ENCODE assay signal across 8 mouse cellular contexts in the genomic region with DNA sequence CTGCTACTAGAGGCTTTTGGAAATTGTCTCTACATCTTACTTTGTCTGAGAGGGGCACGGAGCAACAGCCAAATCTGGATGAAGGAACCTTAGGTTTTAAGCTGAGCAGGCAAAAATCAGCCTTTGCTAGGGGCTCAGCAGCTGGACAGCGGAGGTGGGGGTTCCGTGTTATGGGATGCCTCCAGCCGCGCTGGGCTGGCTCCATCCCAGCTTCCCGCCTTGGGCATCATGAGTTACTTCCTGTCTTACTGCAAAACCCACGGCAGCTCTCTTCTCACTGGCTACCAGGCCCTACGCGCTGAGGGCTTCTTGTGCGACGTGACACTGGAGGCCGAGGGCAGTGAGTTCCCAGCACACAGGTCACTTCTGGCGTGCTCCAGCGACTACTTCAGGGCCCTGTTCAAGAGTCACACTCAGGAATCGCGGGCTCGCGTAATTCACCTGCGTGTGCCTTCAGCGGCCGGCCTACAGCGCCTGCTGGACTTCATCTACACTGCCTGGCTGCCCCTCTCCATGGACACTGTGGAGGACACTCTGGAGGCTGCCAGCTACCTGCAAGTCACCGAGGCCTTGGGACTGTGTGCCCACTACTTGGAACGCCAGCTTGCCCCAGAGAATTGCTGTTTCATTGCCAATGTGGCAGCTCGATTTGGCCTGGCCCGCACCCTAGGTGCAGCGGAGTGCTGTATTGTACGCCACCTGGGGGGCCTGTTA. TPM values are rescaled to one million over a fixed set of nuclear protein-coding genes. Genes with fewer than 3 reads are reported as not detected.
DNase-seq lines count a peak whose midpoint lies in the region; ATAC-seq and TF ChIP-seq lines count a peak whose summit lies in the region.

A gene (plus strand): TSS at position 229 of the 714 bp plus-strand sequence.

- intact Hi-C loops in gastrocnemius, adult 2 months (cut with DNase I) = loop anchor here (5.0 kb wide), 1 partner anchor 71 kb away; no protein-coding TSS in a partner anchor

- no peak for DNase-seq in kidney, postnatal 36 days
- peak in 1 of 2 experiments; percentile 74 for DNase-seq in cerebellum, adult 2 months
- DNase-seq in gastrocnemius, adult 2 months = peak; percentile 24
- peak; percentile 42 for DNase-seq in limb, embryonic 10.5 days (ENCODE audit: low spot score)
- DNase-seq in layer of hippocampus, postnatal 14 days (ENCODE audit: low spot score in 2 of 2) = no peak
- no peak for DNase-seq in adrenal gland, postnatal 14 days

- H3K36me3 ChIP-seq in kidney, embryonic 15.5 days = no peaks in the 10 kb centered on the region
- H3K36me3 ChIP-seq in limb, embryonic 10.5 days = no peaks in the 10 kb centered on the region
- no peaks in the 10 kb centered on the region for H3K36me3 ChIP-seq in neural tube, embryonic 15.5 days

- H3K4me3 ChIP-seq in kidney, embryonic 15.5 days (replicated peaks) = peak within 1 kb of the TSS; percentile 27
- no peak within 1 kb of the TSS for H3K4me3 ChIP-seq in cerebellum, adult 2 months (replicated peaks; ENCODE audit: insufficient read depth, low read depth, low read length)
- peak within 1 kb of the TSS; percentile 68 for H3K4me3 ChIP-seq in gastrocnemius, adult 2 months
- peak within 1 kb of the TSS; percentile 37 for H3K4me3 ChIP-seq in limb, embryonic 10.5 days
- H3K4me3 ChIP-seq in neural tube, embryonic 15.5 days (replicated peaks) = peak within 1 kb of the TSS; percentile 21

- 0 out of 2 replicates have a peak, but pooled peaks cover 3% of the 10 kb centered on the region for H3K4me1 ChIP-seq in kidney, embryonic 15.5 days
- peaks cover 17% of the 10 kb centered on the region for H3K4me1 ChIP-seq in cerebellum, adult 2 months (ENCODE audit: control insufficient read depth, insufficient read depth, low read length)
- H3K4me1 ChIP-seq in limb, embryonic 10.5 days = peaks cover 21% of the 10 kb centered on the region
- H3K4me1 ChIP-seq in neural tube, embryonic 15.5 days = peaks cover 7% of the 10 kb centered on the region

- H3K27me3 ChIP-seq in kidney, embryonic 15.5 days = peaks cover 26% of the 10 kb centered on the region
- H3K27me3 ChIP-seq in cerebellum, adult 2 months (ENCODE audit: control insufficient read depth, insufficient read depth, low read length) = no peaks in the 10 kb centered on the region
- peaks cover 65% of the 10 kb centered on the region for H3K27me3 ChIP-seq in limb, embryonic 10.5 days (ENCODE audit: low read depth, poor library complexity, severe bottlenecking)
- no peaks in the 10 kb centered on the region for H3K27me3 ChIP-seq in neural tube, embryonic 15.5 days (replicated peaks)

- no peak within 1 kb of the TSS for H3K27ac ChIP-seq in kidney, embryonic 15.5 days
- H3K27ac ChIP-seq in cerebellum, adult 2 months (ENCODE audit: insufficient read depth, low read length) = peak within 1 kb of the TSS; percentile 17
- H3K27ac ChIP-seq in gastrocnemius, adult 2 months = peak within 1 kb of the TSS; percentile 82
- peak within 1 kb of the TSS; percentile 58 for H3K27ac ChIP-seq in limb, embryonic 10.5 days
- H3K27ac ChIP-seq in neural tube, embryonic 15.5 days (replicated peaks) = no peak within 1 kb of the TSS

- no peak for TF ChIP-seq CTCF in cerebellum, adult 2 months (IDR thresholded peaks at IDR 0.05; ENCODE audit: borderline replicate concordance, insufficient read depth, low read depth, low read length)
- no peak for TF ChIP-seq CTCF in gastrocnemius, adult 2 months (IDR thresholded peaks at IDR 0.05)

- no peaks in the 10 kb centered on the region for H3K9me3 ChIP-seq in kidney, embryonic 15.5 days (replicated peaks)
- H3K9me3 ChIP-seq in limb, embryonic 10.5 days (replicated peaks) = no peaks in the 10 kb centered on the region
- no peaks in the 10 kb centered on the region for H3K9me3 ChIP-seq in neural tube, embryonic 15.5 days (replicated peaks)

- peak; percentile 62 for ATAC-seq in kidney, embryonic 15.5 days (replicated peaks; ENCODE audit: low FRiP score)
- peak; percentile 32; the same call in 1 of the 2 replicates for ATAC-seq in neural tube, embryonic 15.5 days (ENCODE audit: low FRiP score)

- WGBS in kidney, embryonic 15.5 days = 38% methylated on average over 28 of the region's 28 CpGs
- WGBS in cerebellum, adult 2 months = 18% methylated on average over 28 of the region's 28 CpGs
- 32% methylated on average over 28 of the region's 28 CpGs for WGBS in limb, embryonic 10.5 days
- 41% methylated on average over 28 of the region's 28 CpGs for WGBS in neural tube, embryonic 15.5 days

- TF ChIP-seq POLR2A in cerebellum, adult 2 months (IDR thresholded peaks at IDR 0.05; ENCODE audit: borderline replicate concordance, insufficient read depth, low read length) = no peak

- H3K4me2 ChIP-seq in kidney, embryonic 15.5 days = peak within 1 kb of the TSS; percentile 62
- peak within 1 kb of the TSS; percentile 56 for H3K4me2 ChIP-seq in neural tube, embryonic 15.5 days

- no peak within 1 kb of the TSS for H3K9ac ChIP-seq in kidney, embryonic 15.5 days
- H3K9ac ChIP-seq in neural tube, embryonic 15.5 days (replicated peaks) = no peak within 1 kb of the TSS

RNA-seq across cellular contexts. Expression of the gene that starts here (rescaled TPM):
- 0.39 and 0.64 TPM in 2 replicates for polyA plus RNA-seq in kidney, embryonic 15.5 days (2015; fragmentation: Nextera tagmentation; extraction: Ambion mirVana)
- 0.05 and 0.10 TPM in 2 replicates for polyA plus RNA-seq in cerebellum, adult 2 months (2012; rRNA removed)
- 10 to 100 TPM; 12.1 to 33.3 TPM for total RNA-seq in gastrocnemius, adult 2 months (2021)
- 1.5 and 1.9 TPM in 2 replicates for polyA plus RNA-seq in limb, embryonic 10.5 days (2016; fragmentation: Nextera tagmentation; extraction: Ambion mirVana)
- 1.5 and 1.6 TPM in 2 replicates for polyA plus RNA-seq in neural tube, embryonic 15.5 days (2015; fragmentation: Nextera tagmentation; extraction: Ambion mirVana)
- total RNA-seq in layer of hippocampus, postnatal 14 days (2021) = under 1 TPM; 0.16 to 0.26 TPM
- total RNA-seq in adrenal gland, postnatal 14 days (2021) = not detected in 2 replicates

Comparison
In these comparisons a context has a peak if more than half of its experiments do, and no peak if none do; other contexts are left out.
1. RNA of the gene that starts here (total RNA-seq): 12.1 to 33.3 TPM in gastrocnemius, adult 2 months; 0.16 to 0.26 TPM in layer of hippocampus, postnatal 14 days and not detected in adrenal gland, postnatal 14 days; every median in the first group is over 10 times any median in the second.
2. Peak in ATAC-seq, H3K4me3 ChIP-seq and H3K4me2 ChIP-seq in kidney, embryonic 15.5 days; RNA of the gene not detected or under 1 TPM.
3. H3K27ac ChIP-seq: peak in cerebellum, adult 2 months (single experiment), gastrocnemius, adult 2 months (single experiment) and limb, embryonic 10.5 days (single experiment); none in kidney, embryonic 15.5 days (single experiment) and neural tube, embryonic 15.5 days (single experiment).
4. DNase-seq: peak in gastrocnemius, adult 2 months (single experiment) and limb, embryonic 10.5 days (single experiment); none in kidney, postnatal 36 days (0 of 2), layer of hippocampus, postnatal 14 days (0 of 2) and adrenal gland, postnatal 14 days (single experiment).